Mouse (Mus musculus) cerebellum, adult 2 months (tissue): ENCODE measurements around the gene Snd1.

ENCODE experiments used
- CTCF ChIP-seq: fragments of 200-500 bp; IDR thresholded peaks from 2 replicates; pipeline ENCODE4 v1.5.1; 2011; ENCODE audit warnings: low read depth, mild to moderate bottlenecking, control low read depth, low read length, moderate library complexity, borderline replicate concordance; ENCODE audit not compliant: insufficient read depth
- POLR2A ChIP-seq: fragments of 200-500 bp; IDR thresholded peaks from 2 replicates; pipeline ENCODE4 v1.6.1; 2011; ENCODE audit warnings: low read length, control low read depth, borderline replicate concordance; ENCODE audit not compliant: insufficient read depth

DNA sequence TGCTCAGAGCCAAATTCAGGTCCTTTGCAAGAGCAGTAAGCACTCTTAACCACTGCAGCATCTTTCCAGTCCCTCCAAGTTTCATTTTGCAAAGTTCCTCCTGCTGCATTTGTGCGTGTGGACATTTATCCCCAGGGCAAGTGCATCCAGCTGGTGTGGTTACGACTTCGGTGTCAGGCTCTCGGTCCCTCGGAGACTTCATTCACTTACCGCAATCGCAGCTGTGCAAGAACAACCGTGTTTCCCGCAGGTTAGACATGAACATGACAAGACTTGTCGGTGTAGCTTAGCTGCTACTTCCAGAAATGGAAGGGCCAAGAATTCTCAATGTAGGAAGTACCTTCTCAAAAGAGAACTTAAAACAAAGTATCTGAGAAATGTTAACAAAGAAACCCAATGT is 482.5 kb downstream of the Snd1 start:
- TF ChIP-seq POLR2A (no peak), CTCF (no peak)
